Mouse (Mus musculus): Measurements from ENCODE around the gene Pdss2.
"Not testable (repeated sequence)": the region's sequence is repeated elsewhere in the genome, so short reads cannot be mapped to it uniquely, and the experiment has no call there.

DNA sequence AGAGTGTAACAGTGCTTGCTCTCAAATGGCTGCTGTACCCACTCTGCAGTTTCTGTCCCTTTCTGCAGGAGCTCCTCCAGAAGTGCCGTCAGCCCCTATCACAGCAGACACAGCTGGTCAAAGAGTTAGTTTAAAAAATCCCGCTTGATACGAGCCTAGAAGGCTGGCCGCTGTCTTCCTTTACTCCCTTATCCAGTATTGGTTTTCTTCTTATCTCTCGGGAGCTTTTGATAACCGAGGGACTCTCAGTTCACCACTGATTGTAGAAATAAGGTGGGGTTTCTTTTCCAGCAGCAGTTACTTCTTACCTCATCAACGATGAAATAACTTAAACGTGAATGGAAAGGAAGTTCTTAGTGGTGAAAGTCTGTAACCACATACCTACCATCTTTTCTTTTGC lies 36.2 kb downstream of the Pdss2 start:
- TF ChIP-seq CTCF, EP300 (IDR thresholded peaks at IDR 0.05; ENCODE audit: low read depth): not testable (repeated sequence)

Data from liver, embryonic 14.5 days (tissue).